ENCODE assay signal across 23 mouse cellular contexts in the genomic region with DNA sequence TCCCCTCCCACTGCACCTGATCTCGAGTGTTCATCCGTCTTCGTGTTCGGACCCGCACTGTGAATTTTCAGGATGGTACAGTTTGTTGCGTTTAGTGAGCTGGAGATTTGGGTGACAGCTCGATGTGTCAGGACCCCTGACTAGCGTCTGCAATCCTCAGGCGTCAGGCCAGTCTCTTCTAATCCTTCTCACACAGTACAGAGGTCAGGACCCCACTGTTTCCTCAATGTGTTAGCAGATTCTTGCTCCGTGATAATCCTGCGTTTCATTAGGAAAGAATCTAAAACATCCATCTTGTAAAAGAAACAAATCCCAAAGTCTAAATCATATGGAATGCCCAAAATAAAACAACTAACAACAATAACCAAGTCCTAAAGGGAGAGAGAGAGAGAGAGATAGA. TPM values are rescaled to one million over a fixed set of nuclear protein-coding genes. Genes with fewer than 3 reads are reported as not detected.
"Had no signal": no experiment of that assay in that cellular context is flagged by ENCODE, and none has a peak within 500 bp of the region (broad histone marks: within the 10 kb centered on the region; RNA-seq: fewer than 3 reads in every experiment).

No protein-coding gene starts in this region.

- H3K27me3 ChIP-seq: limb, embryonic 13.5 days; midbrain, embryonic 12.5 days; midbrain, embryonic 15.5 days; neural tube, embryonic 13.5 days; stomach, embryonic 15.5 days had no signal

- H3K4me1 ChIP-seq: liver, embryonic 12.5 days; liver, embryonic 15.5 days had no signal

- H3K9ac ChIP-seq: limb, embryonic 13.5 days; liver, embryonic 12.5 days; liver, embryonic 15.5 days; midbrain, embryonic 12.5 days; midbrain, embryonic 15.5 days; neural tube, embryonic 13.5 days; stomach, embryonic 15.5 days had no signal

- H3K4me3 ChIP-seq: layer of hippocampus, adult 2 months; limb, embryonic 10.5 days; limb, embryonic 13.5 days; liver, embryonic 12.5 days; liver, embryonic 15.5 days; midbrain, embryonic 12.5 days; midbrain, embryonic 15.5 days; myocyte; neural tube, embryonic 13.5 days; stomach, embryonic 15.5 days had no signal

- DNase-seq: kidney, adult 18-20 months; kidney, adult 9 months; kidney, postnatal 14 days; kidney, postnatal 4 days; layer of hippocampus, adult 9-11 months; liver; retina, postnatal 1 day; right cerebral cortex, postnatal 25 days; spleen, adult 18-20 months; thymus, postnatal 36 days had no signal

- H3K36me3 ChIP-seq: limb, embryonic 10.5 days; limb, embryonic 13.5 days; liver, embryonic 12.5 days; liver, embryonic 15.5 days; midbrain, embryonic 12.5 days; midbrain, embryonic 15.5 days; neural tube, embryonic 13.5 days; stomach, embryonic 15.5 days had no signal

- ATAC-seq: intestine, embryonic 16.5 days; liver, embryonic 12.5 days; midbrain, embryonic 15.5 days had no signal

- H3K4me2 ChIP-seq: limb, embryonic 13.5 days; liver, embryonic 12.5 days; liver, embryonic 15.5 days; midbrain, embryonic 12.5 days; midbrain, embryonic 15.5 days; neural tube, embryonic 13.5 days; stomach, embryonic 15.5 days had no signal

- H3K9me3 ChIP-seq: limb, embryonic 10.5 days; limb, embryonic 13.5 days; liver, embryonic 12.5 days; liver, embryonic 15.5 days; midbrain, embryonic 12.5 days; midbrain, embryonic 15.5 days; neural tube, embryonic 13.5 days; stomach, embryonic 15.5 days had no signal

- H3K27ac ChIP-seq: layer of hippocampus, adult 2 months; limb, embryonic 10.5 days; limb, embryonic 13.5 days; liver, embryonic 12.5 days; liver, embryonic 15.5 days; midbrain, embryonic 12.5 days; midbrain, embryonic 15.5 days; neural tube, embryonic 13.5 days; stomach, embryonic 15.5 days had no signal

RNA-seq across cellular contexts. Expression of a gene that starts 18.5 kb away (rescaled TPM):
- total RNA-seq: monocyte, adult 5-6 weeks; neutrophil, adult 5-6 weeks had no signal

RNA-seq across cellular contexts. Expression of a gene that starts 26.7 kb away (rescaled TPM):
- polyA plus RNA-seq: myocyte had no signal
